Mouse (Mus musculus): ENCODE data around the gene Gabra3. TPM values are rescaled to one million over a fixed set of nuclear protein-coding genes. Genes with fewer than 3 reads are reported as not detected.

Gene Gabra3
- 0.18 and 0.19 TPM in 2 replicates for polyA plus RNA-seq (2012; rRNA removed)

GRCm38 (mm10) chrX:72656230-72656898 is at the start of gene Gabra3:
Gene Gabra3, minus strand, starts transcription at chrX:72656848.

GRCm38 (mm10) chrX:72386758-72387157 is 269.9 kb downstream of the Gabra3 start, which contains the start of gene Magea10:
Gene Magea10, minus strand, starts transcription at chrX:72386858.

Other genes starting within 250 kb of the Gabra3 start
- gene Gabrq, start 168.3 kb upstream of the Gabra3 start, polyA plus RNA-seq (2012; rRNA removed): 0.02 and 0.05 TPM in 2 replicates